Comparison of ENCODE assay signal across 7 mouse cellular contexts in genomic region chr7:30333436-30333835, GRCm38 (mm10). TPM values are rescaled to one million over a fixed set of nuclear protein-coding genes. Genes with fewer than 3 reads are reported as not detected.
DNase-seq lines count a peak whose midpoint lies in the region; TF ChIP-seq lines count a peak whose summit lies in the region.

No protein-coding gene starts in this region.

- no peak for TF ChIP-seq POLR2A in brain, embryonic 14.5 days (IDR thresholded peaks at IDR 0.05; ENCODE audit: borderline replicate concordance, extremely low read depth, insufficient read depth, insufficient read length, poor library complexity, severe bottlenecking)
- TF ChIP-seq POLR2A in thymus, adult 2 months (IDR thresholded peaks at IDR 0.05; ENCODE audit: control insufficient read depth, extremely low read depth, insufficient read depth, low read length, poor library complexity): no peak

- peak overlapping the region; percentile 75 for H3K27ac ChIP-seq in thymus, adult 2 months (ENCODE audit: control insufficient read depth, insufficient read depth, low read length)

- H3K36me3 ChIP-seq in thymus, adult 2 months (ENCODE audit: control insufficient read depth, insufficient read depth, low read length): no peaks in the 10 kb centered on the region

- H3K27me3 ChIP-seq in thymus, adult 2 months (ENCODE audit: control insufficient read depth, insufficient read depth, low read length): no peaks in the 10 kb centered on the region

- 2% methylated on average over 4 of the region's 4 CpGs for WGBS in thymus, adult 2 months

- TF ChIP-seq CTCF in brain, embryonic 14.5 days (IDR thresholded peaks at IDR 0.05; ENCODE audit: borderline replicate concordance, extremely low read depth, insufficient read depth, insufficient read length): no peak
- TF ChIP-seq CTCF in thymus, adult 2 months (IDR thresholded peaks at IDR 0.05; ENCODE audit: borderline replicate concordance, control insufficient read depth, extremely low read depth, insufficient read depth, low read length, poor library complexity): no peak

- H3K4me3 ChIP-seq in thymus, adult 2 months (ENCODE audit: control insufficient read depth, insufficient read depth, low read length): no peak overlapping the region

- H3K4me1 ChIP-seq in thymus, adult 2 months (replicated peaks; ENCODE audit: control insufficient read depth, insufficient read depth, low read length): peaks cover 26% of the 10 kb centered on the region

- DNase-seq in retina, postnatal 1 day: peak; percentile 80
- no peak for DNase-seq in retina, embryonic 14.5 days (ENCODE audit: low spot score)
- DNase-seq in brain, embryonic 14.5 days (ENCODE audit: low read depth): peak; percentile 93
- peak; percentile 52 for DNase-seq in heart, adult 8-10 months (ENCODE audit: low spot score)
- peak; percentile 90 for DNase-seq in kidney, postnatal 10 days
- peak; percentile 74 for DNase-seq in lung, postnatal 14 days
- DNase-seq in thymus, adult 2 months: peak; percentile 45

RNA-seq across cellular contexts. Expression of gene Sdhaf1, which starts 9.7 kb away (rescaled TPM):
- 17.6 and 24.7 TPM in 2 replicates for polyA plus RNA-seq in brain, embryonic 14.5 days (2012; rRNA removed)
- 10 to 100 TPM; 14.0 to 16.2 (median 15.1) TPM for total RNA-seq in heart, adult 8-10 months (2022)
- 26.9 and 31.7 TPM in 2 replicates for polyA plus RNA-seq in thymus, adult 2 months (2012; rRNA removed)

RNA-seq across cellular contexts. Expression of gene E130208F15Rik, which starts 11.9 kb away (rescaled TPM):
- polyA plus RNA-seq in brain, embryonic 14.5 days (2012; rRNA removed): 0.36 and 0.37 TPM in 2 replicates
- 1 to 10 TPM in 1 of 4 experiments, under 1 TPM in 3; 0.62 to 1.2 (median 0.79) TPM for total RNA-seq in heart, adult 8-10 months (2022)
- 0.74 and 0.93 TPM in 2 replicates for polyA plus RNA-seq in thymus, adult 2 months (2012; rRNA removed)

RNA-seq across cellular contexts. Expression of gene Syne4, which starts 18.8 kb away (rescaled TPM):
- 28.5 and 36.3 TPM in 2 replicates for polyA plus RNA-seq in brain, embryonic 14.5 days (2012; rRNA removed)
- 1 to 10 TPM in 1 of 4 experiments, under 1 TPM in 3; 0.46 to 1.9 (median 0.76) TPM for total RNA-seq in heart, adult 8-10 months (2022)
- 15.4 and 16.8 TPM in 2 replicates for polyA plus RNA-seq in thymus, adult 2 months (2012; rRNA removed)

RNA-seq across cellular contexts. Expression of gene Alkbh6, which starts 24.9 kb away (rescaled TPM):
- polyA plus RNA-seq in brain, embryonic 14.5 days (2012; rRNA removed): 131 and 198 TPM in 2 replicates
- 10 to 100 TPM; 28.6 to 34.0 (median 32.5) TPM for total RNA-seq in heart, adult 8-10 months (2022)
- 159 and 192 TPM in 2 replicates for polyA plus RNA-seq in thymus, adult 2 months (2012; rRNA removed)

RNA-seq across cellular contexts. Expression of gene Lrfn3, which starts 29.1 kb away (rescaled TPM):
- polyA plus RNA-seq in brain, embryonic 14.5 days (2012; rRNA removed): 29.1 and 39.2 TPM in 2 replicates
- 1 to 10 TPM; 1.3 to 2.4 (median 1.6) TPM for total RNA-seq in heart, adult 8-10 months (2022)
- 0.78 and 1.1 TPM in 2 replicates for polyA plus RNA-seq in thymus, adult 2 months (2012; rRNA removed)
